Mouse (Mus musculus) 3T3-L1 (cell line): ENCODE data around the gene Triobp.

ENCODE experiments used
- DNase-seq: peaks from one replicate; pipeline ENCODE4 v3.0.0-alpha.2; 2015; ENCODE audit warnings: low read depth, low spot score

Gene Triobp

GRCm38 (mm10) chr15:78926021-78926919 is 21.3 kb upstream of the Triobp start, which contains the start of gene Lgals1:
Lgals1 (plus strand) TSS chr15:78926725.
- DNase-seq, result peak; percentile 98

DNA sequence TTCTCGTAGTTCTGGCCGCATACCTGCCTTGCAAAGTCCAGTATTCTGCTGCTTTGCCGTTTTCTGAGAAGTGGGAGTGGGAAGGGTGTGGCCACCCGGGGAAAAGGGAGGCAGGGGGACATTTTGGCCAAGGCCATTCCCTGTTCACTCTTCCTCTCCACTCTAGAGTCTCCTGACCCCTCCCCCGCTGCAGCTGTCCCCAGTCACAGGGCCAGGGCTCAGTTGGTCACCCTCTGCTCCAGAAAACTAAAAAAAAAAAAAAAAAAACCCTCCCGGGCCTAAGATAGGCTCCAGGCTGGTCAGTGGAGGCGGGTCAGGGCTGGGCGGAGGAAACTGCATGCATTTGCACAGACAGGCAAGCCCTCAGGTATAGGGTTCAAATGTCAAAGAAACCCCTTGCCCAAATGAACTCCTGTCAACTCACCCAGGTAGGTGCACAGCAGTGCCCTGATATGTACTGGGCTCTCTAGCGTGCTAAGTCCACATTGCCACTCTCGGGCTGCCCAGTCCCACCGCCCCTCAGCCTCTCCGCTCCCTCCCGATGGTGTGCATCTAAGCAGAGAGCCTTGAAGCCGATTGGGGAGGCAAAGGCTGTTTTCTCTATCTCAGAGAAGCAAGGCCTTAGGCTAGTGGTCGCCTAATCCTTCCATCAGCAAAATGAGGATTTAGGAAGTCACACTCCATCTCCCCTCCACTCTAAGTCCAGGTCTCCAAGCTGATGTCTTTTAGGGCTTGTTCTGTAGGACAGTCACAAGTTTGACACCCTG is 20.3 kb upstream of the Triobp start:
- peak; percentile 40 for DNase-seq

- DNase-seq, result peak; percentile 97
Observed at GRCm38 (mm10) chr15:78927788-78928457, 19.6 kb upstream of the Triobp start.

GRCm38 (mm10) chr15:78928539-78928938 is 19.0 kb upstream of the Triobp start:
- DNase-seq, result no peak

GRCm38 (mm10) chr15:78930192-78930706 is 17.3 kb upstream of the Triobp start:
- peak; percentile 61 for DNase-seq

DNA sequence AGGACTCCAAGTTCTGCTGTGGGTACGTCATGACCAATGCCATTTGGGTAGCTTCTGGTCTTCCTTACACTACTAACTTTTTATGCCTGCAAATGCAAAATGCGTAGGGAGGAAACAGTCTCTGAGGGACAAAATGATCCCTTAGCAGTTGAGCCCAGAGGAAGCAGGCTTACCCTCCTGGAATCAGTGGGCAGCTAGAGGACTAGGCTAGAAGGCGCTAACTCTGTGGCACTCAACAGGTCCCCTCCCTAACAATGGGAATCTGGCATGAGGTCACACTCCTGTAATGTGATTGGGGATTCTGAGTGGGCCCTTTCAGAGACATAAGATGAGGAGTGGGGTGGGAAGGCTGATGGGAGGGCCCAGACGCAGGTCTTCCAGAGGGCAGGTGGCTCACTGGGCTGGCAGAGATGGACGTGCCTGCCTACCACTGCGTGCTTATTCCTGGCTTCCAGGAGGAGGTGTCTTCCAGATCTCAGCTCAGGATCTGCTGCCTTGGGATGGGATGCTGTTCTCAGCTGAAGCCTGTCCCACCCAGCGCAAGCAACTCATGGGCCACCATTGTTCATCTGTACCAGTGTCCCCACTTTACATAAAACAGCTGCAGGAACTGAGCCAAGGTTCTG is 16.6 kb upstream of the Triobp start:
- peak; percentile 66 for DNase-seq

- DNase-seq, result peak; percentile 92
Observed at GRCm38 (mm10) chr15:78931577-78931976, 15.9 kb upstream of the Triobp start.

DNA sequence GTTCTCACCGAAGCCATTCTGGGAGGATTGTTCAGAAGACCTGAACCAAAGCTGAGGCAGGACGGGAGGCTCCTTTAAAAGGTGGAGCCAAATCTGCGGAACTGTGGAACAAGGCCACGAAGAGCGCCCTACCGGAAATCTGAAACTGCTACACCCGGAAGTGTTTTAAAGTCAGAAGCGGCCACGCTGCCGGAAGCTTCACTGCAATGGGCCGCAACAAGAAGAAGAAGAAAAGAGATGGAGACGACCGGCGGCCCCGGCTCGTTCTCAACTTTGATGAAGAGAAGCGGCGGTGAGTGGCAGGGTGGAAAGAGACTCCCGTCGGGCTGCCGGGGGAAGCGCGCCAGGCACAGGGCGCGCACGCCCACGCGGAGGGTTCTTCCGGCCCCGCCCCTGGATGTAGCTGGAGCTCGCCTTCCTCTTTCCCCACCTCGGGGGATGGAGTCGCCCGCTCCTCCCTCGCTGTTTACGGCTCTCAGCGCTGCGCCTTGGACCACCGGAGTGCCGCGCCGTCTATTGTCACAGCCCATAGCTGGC is 12.7 kb upstream of the Triobp start, which contains the start of gene Nol12:
Gene Nol12, plus strand, starts transcription at position 150 of the 537 bp plus-strand sequence.
- peak; percentile 92 for DNase-seq

DNA sequence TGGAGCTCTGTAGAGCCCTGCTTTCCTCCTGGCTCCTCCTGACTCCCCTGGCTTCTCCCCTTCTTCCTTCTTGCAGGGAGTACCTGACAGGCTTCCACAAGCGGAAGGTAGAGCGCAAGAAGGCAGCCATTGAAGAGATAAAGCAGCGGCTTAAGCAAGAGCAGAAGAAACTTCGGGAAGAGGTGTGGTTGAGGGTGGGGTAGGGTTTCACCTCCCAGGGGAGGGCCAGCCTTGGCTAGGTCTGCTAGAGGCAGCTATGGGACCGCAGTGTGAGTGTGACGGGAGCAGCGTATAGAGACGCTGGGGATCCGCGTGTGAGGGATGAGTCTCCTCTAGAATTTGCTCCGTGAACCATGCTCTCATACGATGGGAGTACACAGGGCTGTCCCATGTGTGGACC is 11.1 kb upstream of the Triobp start:
- DNase-seq, result no peak

DNA sequence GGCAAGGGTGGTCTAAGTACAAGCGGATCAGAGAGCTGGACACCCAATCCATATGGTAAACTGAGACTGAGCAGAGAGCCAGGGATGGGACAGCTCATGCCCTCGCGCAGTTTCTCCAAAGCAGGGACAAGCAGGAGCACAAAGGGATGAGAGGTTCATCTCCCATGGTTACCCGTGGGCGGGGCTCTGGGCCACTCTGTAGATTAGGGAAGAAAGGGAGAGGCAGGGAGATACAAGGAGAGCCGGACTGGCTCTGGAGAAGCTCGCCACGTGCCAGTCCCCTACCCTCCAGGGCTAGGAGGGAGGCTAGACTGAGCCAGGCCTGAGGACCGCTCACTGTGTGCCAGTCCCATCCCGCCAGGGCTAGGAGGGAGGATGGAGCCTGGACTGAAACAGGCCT is 10.2 kb upstream of the Triobp start:
- no peak for DNase-seq

DNA sequence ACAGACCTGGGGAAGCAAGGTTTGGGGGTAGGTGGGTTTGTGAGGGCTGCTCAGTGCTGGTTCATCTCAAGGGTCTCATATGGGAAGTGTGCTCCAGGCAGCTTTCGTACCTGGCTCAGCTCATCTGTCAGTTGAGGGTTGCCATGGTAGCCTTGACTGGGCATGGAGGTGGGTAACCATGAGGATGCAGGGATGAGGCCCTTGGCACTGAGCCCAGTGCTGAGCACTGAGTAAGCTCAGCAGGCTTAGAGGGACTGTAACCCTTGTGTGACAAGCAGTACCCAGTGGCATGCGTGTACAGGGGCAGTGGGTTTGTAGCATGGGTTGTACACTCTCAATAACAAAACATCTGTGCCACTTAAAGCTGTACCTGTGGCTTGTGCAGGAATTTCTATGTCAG is 9.6 kb upstream of the Triobp start:
- DNase-seq, result no peak

GRCm38 (mm10) chr15:78940325-78940724 is 7.2 kb upstream of the Triobp start:
- no peak for DNase-seq

DNA sequence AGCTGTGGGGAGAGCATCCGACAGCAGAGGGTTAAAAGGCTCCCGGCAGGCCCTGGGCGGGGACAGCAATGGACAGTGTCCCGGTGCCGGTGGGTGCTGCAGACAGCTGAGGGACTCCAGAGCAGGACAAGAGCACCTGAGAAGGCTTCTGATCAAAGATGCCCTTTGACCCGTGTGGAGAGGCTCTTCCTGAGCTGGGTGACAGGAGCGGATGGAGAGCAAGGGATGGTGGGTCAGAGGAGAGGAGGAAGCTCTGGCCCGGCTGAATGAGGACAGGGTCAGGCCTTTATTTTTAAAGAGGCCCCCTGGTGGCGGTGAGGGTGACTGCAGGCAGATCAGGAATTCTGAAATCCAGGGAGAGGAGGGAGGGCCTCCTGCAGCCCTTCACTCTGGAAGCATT is 4.9 kb upstream of the Triobp start:
- peak; percentile 88 for DNase-seq

- DNase-seq, result no peak
Observed at GRCm38 (mm10) chr15:78946232-78946631, 1.3 kb upstream of the Triobp start.

DNA sequence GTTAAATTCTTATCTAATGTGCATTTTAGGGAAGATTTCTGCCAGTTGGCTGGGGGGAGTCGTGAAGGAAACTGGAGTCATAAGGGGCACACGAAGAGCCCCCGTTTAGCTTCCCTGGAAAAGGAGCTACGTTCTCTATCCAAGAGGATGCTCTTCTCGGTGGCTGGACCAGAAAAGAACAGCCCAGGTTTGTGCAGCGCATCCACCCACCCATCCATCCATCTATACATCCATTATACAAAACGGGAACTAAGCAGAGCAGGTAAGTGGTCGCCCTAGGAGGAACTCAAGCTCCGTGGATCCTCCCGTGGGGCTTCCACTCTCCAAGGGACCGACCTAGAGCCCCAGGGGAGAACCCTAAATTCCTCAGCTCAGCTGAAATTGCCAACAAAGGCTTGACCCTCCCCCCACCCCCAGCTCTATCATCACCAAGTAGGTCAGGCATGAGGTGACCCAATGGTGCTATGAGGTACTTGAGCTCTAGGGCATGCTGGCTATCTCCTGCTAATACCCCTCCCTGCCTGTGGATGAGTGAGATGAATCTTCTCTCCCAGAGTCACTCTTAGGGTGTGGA is 715 bp downstream of the Triobp start:
- DNase-seq, result no peak

GRCm38 (mm10) chr15:78948883-78949282 is 1.4 kb downstream of the Triobp start:
- no peak for DNase-seq

DNA sequence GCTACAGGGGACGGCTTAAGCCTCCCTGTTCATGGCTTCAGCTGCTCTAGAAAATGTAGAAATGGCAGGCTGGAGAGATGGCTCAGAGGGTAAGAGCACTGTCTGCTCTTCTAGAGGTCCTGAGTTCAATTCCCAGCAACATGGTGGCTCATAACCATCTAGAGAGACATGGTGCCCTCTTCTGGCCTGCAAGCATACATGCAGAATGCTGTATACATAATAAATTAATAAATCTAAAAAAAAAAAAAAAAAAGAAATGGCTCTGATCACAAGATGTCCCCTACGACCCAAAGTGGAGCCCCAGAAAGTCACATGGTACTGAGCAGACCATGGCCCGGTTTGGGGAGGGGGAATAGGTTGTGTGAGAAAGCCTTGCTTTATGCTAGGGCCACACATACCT is 8.1 kb downstream of the Triobp start:
- no peak for DNase-seq

- DNase-seq, result peak; percentile 39
Observed at GRCm38 (mm10) chr15:78956351-78956750, 8.8 kb downstream of the Triobp start.

- no peak for DNase-seq
Observed at GRCm38 (mm10) chr15:78957021-78957420, 9.5 kb downstream of the Triobp start.

DNA sequence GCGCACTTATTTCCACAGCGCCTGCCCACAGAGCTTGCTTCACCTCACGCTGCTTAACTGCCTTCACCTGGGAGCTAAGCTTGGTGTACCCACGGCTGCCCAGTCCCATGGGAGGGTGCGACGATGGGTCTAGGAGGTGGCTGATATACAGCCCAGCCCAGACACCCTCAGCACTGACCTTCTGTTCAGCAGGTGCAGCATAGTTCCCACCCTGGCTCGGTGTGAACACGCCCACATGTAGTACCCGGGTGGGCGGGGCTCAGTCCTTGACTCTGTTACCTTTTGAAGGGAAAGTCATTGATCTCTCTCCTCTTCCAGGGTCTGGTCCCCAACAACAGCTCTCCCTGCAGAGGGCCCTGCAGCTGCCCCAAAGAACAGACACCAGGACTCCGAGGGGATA is 12.0 kb downstream of the Triobp start:
- no peak for DNase-seq

DNA sequence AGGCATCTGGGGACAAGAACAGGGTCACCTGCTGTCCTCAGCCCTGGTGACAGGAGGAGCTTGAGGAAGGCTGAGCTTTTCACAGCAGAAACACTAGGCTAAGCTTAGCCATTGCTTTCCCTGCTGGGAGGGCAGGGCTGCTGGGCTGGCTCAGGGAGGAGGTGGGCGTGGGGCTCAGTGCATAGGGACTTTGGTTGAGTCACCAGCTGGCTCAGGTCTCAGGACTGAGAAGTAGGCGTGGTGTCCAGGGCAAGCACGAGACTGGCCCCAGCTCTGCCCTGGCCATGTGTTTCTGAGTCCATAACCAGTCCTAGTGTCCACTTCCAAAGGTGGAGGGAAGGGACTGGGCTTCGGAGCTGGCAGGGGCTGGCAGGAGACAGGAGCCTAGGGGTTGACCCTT is 12.6 kb downstream of the Triobp start:
- DNase-seq, result peak; percentile 94
